Mouse (Mus musculus): ENCODE data around the gene Sox10.

- no peak for TF ChIP-seq CTCF (IDR thresholded peaks at IDR 0.05; ENCODE audit: insufficient read depth, low read length)
- no peak for TF ChIP-seq POLR2A (IDR thresholded peaks at IDR 0.05; ENCODE audit: borderline replicate concordance, extremely low read depth, low read depth, low read length)
Observed at GRCm38 (mm10) chr15:79201491-79202150, 36.6 kb upstream of the Sox10 start.
